Mouse (Mus musculus) erythroblast, embryonic 14.5 days (primary cell): ENCODE measurements around the gene Mcee. TPM values are rescaled to one million over a fixed set of nuclear protein-coding genes. Genes with fewer than 3 reads are reported as not detected.

ENCODE experiments used
- H3K27me3 ChIP-seq: 2 replicates; pipeline ENCODE4 v1.6.1; 2012; ENCODE audit warnings: inconsistent platforms; ENCODE audit not compliant: control insufficient read depth
- H3K36me3 ChIP-seq: 2 replicates; pipeline ENCODE4 v1.6.1; 2012; ENCODE audit warnings: mild to moderate bottlenecking, inconsistent platforms; ENCODE audit not compliant: control insufficient read depth
- H3K4me1 ChIP-seq: 2 replicates; pipeline ENCODE4 v1.6.1; 2012; ENCODE audit warnings: inconsistent platforms; ENCODE audit not compliant: control insufficient read depth
- H3K4me3 ChIP-seq: replicated peaks from 2 replicates; pipeline ENCODE3; 2012; ENCODE audit warnings: moderate library complexity, mild to moderate bottlenecking, inconsistent platforms
- H3K9me3 ChIP-seq: 2 replicates; pipeline ENCODE4 v1.6.1; 2012; ENCODE audit warnings: low read length, inconsistent platforms, mixed read lengths; ENCODE audit not compliant: control insufficient read depth
- GATA1 ChIP-seq: IDR thresholded peaks from 2 replicates; pipeline ENCODE4 v1.6.1; 2012; ENCODE audit warnings: low read length, inconsistent platforms, mixed read lengths
- TAL1 ChIP-seq: IDR thresholded peaks from 3 replicates; pipeline ENCODE4 v1.6.1; 2012; ENCODE audit warnings: low read length, inconsistent platforms, mixed read lengths
- polyA plus RNA-seq: library from polyadenylated mRNA; stranded (reverse); fragments of >175 nt; gene quantifications from 2 replicates; pipeline ENCODE4 v1.2.3, GENCODE M21; 2012

Mcee gene
- polyA plus RNA-seq, 1 experiment, result 0.35 TPM

DNA sequence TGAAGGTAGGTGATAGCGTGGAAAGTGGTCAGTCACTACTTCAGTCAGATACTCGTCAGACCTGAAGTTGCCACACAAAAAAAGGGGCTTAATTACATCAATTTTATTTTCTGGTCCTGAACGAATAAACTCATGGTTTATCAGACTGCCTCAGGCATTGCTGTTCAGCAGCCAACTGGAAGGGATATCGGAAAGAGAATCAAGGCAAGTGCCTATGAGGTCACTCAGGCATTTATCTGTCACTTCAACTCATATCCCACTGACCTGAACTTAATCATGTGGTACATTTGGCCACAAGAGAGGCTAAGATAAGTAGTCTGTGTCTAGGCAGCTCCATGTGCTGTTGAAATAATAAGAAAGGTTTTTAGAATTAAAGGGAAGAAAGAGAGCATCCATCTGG, 10.0 kb downstream of the Mcee start:
- Histone ChIP-seq H3K27me3 (no peaks in the 10 kb centered on the region), H3K36me3 (peaks cover 2% of the 10 kb centered on the region), H3K4me3 (no peak overlapping the region), H3K4me1 (no peaks in the 10 kb centered on the region), H3K9me3 (no peaks in the 10 kb centered on the region)
- no peak for TF ChIP-seq GATA1
- no peak for TF ChIP-seq TAL1

DNA sequence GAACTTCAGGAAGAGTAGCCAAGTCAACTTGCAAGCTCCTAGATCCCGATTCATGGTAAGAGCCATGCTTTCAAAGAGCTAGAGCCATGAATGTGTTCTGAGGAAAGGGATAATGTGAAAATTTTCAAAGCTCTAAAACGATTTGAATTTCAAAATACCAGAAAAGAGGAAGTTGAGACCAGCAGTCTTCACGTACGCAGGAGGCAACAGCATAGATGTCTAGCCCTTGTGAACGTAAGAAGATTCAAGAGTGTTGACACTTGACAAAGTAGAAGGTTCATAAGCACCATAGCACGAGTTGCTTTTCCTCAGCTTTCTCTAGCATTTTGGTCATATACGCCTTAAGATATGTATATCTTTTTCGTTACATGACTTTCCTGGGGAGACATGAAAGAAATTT, 11.6 kb downstream of the Mcee start:
- H3K4me1 ChIP-seq, result no peaks in the 10 kb centered on the region
- peaks cover 2% of the 10 kb centered on the region for H3K36me3 ChIP-seq
- no peaks in the 10 kb centered on the region for H3K27me3 ChIP-seq
- TF ChIP-seq TAL1 (no peak), GATA1 (no peak)
- H3K4me3 ChIP-seq, result no peak overlapping the region
- no peaks in the 10 kb centered on the region for H3K9me3 ChIP-seq

DNA sequence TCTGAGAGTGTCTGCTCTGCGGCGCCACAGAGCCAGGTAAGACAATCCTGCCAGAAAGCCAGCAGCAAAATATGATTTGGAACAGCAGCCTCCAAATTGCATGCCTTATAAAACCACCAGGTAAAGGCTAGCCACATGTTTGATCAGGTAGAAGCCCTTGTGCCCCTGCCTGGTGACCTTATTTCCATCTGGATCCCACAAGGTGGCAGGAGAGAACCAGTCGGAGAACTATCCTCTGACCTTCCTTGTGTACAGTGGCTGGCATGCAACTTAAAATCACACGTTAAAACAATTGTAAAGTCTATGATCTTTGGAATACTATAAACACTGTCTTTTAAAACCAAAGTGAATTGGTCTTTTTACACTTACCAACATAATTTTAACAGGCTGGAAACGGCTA, 32.5 kb downstream of the Mcee start:
- no peaks in the 10 kb centered on the region for H3K4me1 ChIP-seq
- no peaks in the 10 kb centered on the region for H3K9me3 ChIP-seq
- no peaks in the 10 kb centered on the region for H3K36me3 ChIP-seq
- H3K27me3 ChIP-seq, result no peaks in the 10 kb centered on the region
- TF ChIP-seq TAL1, result no peak
- no peak for TF ChIP-seq GATA1
- H3K4me3 ChIP-seq, result no peak overlapping the region

DNA sequence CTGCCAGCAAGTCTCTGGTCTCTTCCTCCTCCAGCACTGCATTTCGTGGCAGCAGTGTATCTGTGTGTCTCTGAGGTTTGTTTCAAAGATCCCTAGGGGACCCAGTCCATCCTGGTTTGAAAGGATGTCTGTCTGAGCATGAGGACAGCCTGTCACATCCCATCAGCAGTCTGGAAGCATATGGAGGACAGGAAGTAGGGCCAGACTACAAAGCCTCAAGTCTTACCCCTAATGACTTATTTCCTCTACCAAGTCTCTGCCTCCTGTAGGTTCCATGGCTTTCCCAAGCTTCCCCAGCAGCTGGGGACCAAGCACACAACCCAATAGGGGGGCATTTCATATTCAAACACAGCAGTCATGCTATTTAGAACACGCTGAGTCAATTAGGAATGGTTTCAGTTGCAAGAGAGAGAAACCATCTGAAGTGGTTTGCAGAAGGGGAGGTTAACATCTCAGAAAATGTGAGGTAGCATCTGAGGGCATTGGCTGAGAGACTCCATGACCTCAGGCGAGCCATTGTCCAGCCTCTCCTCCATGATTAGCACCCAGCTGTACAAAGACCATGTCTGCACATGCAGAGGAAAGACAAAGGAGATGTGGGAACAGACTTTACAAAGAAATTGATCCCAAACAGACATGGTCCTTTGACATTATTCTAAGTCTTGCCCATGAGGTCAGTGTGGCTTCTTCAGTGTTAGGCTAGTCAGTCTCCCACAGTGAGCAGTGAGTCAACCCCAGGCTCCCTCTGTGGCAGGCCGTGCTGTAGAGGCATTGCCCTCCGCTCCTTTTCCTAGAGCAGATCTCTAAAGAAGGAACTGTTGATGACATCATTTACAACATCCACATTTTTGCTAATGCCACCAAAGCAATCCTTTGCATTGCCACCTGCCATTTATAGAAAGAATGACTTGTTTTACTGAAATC, 47.5 kb downstream of the Mcee start:
- TF ChIP-seq TAL1 (no peak), GATA1 (no peak)
- H3K4me3 ChIP-seq, result no peak overlapping the region
- H3K27me3 ChIP-seq, result no peaks in the 10 kb centered on the region
- H3K9me3 ChIP-seq, result peaks cover 11% of the 10 kb centered on the region
- no peaks in the 10 kb centered on the region for H3K36me3 ChIP-seq
- H3K4me1 ChIP-seq, result no peaks in the 10 kb centered on the region

DNA sequence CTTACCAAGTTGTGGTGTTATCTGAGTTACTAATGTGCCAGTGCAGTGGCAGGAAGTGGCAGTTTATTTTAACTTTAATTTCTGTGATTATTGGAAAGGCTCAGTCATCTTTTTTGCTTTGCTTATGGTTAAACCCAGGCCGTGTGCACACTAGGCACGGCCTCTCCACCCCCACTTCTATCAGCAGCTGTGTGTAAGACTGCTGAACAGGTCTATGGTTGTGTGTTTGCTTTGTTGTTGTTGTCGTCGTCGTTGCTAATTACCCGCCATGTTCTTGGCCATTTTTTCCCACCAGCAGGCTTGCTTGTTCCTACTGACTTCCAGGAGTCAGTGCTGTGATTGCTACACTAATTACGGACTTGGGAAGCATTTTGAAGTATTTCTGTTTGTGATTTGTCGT, 48.1 kb downstream of the Mcee start:
- no peaks in the 10 kb centered on the region for H3K27me3 ChIP-seq
- peaks cover 7% of the 10 kb centered on the region for H3K9me3 ChIP-seq
- no peaks in the 10 kb centered on the region for H3K36me3 ChIP-seq
- no peaks in the 10 kb centered on the region for H3K4me1 ChIP-seq
- H3K4me3 ChIP-seq, result no peak overlapping the region
- no peak for TF ChIP-seq TAL1
- TF ChIP-seq GATA1, result no peak

DNA sequence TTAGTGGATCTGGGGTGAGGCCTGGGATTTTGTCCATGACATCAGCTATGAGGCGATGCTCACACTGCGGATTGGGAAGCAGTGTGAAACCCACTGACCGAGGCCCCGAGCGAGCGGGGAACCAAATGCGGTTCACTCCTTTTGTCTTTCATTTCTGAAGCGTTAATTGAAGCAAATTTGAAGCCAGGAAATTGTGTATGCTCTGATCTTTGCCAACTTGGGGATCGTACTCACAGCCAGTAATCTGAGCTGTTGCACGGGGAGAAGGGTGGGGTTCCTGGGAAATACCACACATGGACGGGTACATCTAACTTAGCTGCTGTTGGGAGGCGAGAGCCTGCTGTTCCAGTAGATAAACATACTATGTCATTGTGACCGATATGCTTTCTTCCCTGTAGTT, 58.2 kb downstream of the Mcee start:
- no peak overlapping the region for H3K4me3 ChIP-seq
- peaks cover 46% of the 10 kb centered on the region for H3K9me3 ChIP-seq
- TF ChIP-seq TAL1 (no peak), GATA1 (no peak)
- H3K4me1 ChIP-seq, result no peaks in the 10 kb centered on the region
- H3K27me3 ChIP-seq, result no peaks in the 10 kb centered on the region
- no peaks in the 10 kb centered on the region for H3K36me3 ChIP-seq

DNA sequence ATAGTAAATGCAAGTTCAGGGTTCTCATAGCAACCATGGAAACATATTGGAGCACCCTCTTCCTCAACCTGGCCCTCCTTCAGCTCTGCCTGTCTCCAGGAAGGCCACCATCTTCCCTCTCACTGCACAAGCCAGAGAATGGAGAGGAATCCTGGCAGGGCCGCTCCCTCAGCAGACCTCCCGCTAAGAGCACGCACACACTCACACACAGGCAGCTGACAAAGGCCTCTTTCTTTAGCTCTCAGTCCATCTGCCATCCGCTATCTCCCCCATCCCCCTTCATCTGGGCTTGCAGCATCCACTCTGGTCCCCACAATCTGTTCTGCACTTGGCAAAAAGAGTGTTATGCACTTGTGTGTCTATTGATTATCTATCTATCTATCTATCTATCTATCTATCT, 59.0 kb downstream of the Mcee start:
- Histone ChIP-seq H3K36me3 (no peaks in the 10 kb centered on the region), H3K27me3 (no peaks in the 10 kb centered on the region), H3K9me3 (peaks cover 53% of the 10 kb centered on the region), H3K4me1 (no peaks in the 10 kb centered on the region), H3K4me3 (no peak overlapping the region)
- TF ChIP-seq TAL1, result no peak
- TF ChIP-seq GATA1, result no peak

DNA sequence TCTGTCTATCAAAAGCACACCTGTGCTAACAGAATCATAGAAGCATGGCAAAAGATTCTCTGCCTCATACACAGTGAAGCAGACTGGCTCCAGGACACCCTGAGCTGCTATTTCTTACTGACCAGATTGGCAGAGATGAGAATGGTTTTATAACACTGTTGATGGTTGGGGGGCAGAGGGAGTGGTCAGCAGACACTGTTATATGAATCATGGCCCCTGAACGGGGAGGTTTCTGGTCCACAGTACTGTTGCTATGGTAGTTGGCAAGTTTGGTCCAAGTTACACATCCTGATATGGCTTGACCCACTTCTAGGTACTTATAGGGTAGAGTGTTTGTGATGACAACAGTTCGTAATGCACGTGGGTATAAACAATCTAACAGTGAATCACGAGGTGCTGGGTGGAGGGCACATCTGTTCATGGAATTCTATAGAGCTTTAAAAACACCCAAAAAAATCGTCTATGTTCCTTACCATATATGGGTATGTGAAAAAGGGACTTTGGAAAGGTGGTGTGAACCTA, 59.5 kb downstream of the Mcee start:
- Histone ChIP-seq H3K27me3 (no peaks in the 10 kb centered on the region), H3K4me3 (no peak overlapping the region), H3K4me1 (no peaks in the 10 kb centered on the region), H3K36me3 (no peaks in the 10 kb centered on the region), H3K9me3 (peaks cover 56% of the 10 kb centered on the region)
- TF ChIP-seq GATA1 (no peak), TAL1 (no peak)

DNA sequence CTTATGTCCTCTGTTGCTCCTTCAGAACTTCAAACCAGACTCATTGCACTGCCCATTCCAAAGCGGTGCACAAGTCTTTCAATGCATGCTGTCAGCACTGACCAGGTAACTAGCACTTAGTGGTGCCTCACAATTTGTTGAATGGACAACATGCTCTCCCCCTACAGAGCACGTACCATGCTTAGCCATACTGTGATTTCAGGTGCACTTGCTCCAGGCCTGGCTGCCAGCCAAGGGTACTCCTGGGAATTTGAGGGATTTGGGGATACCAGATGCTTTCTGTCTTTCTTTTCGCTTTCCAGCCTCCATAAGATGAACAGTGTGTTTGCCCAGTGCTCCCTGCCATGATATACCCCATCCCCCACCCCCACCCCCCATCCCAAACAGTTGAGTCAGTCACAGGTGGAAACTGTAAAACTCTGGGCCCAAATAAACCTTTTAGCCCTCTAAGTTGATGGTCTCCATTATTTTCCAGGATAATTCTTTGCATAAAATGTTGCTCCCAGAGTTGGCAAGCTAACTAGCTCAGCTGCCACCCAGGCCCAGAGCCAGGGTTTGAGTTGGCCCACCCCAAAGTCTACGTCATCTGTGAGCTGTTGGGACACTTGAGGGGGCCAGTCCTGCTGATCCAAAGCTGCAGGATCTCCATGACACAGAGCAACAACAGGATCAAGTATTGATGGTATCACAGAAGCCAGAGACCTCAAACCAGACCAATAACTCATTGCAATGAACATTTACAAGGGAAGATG, 60.2 kb downstream of the Mcee start:
- TF ChIP-seq GATA1, result no peak
- no peak for TF ChIP-seq TAL1
- Histone ChIP-seq H3K36me3 (no peaks in the 10 kb centered on the region), H3K4me1 (no peaks in the 10 kb centered on the region), H3K27me3 (no peaks in the 10 kb centered on the region), H3K9me3 (peaks cover 51% of the 10 kb centered on the region), H3K4me3 (no peak overlapping the region)
